9 mouse cellular contexts compared by ENCODE assay signal in genomic region chr7:110628611-110629354, GRCm38 (mm10). TPM values are rescaled to one million over a fixed set of nuclear protein-coding genes. Genes with fewer than 3 reads are reported as not detected.
A peak's percentile ranks its signal among the peaks of the same experiment; 100 is the strongest.
DNase-seq lines count a peak whose midpoint lies in the region; ATAC-seq and TF ChIP-seq lines count a peak whose summit lies in the region.
"Had no signal": no experiment of that assay in that cellular context is flagged by ENCODE, and none has a peak within 500 bp of the region (broad histone marks: within the 10 kb centered on the region; RNA-seq: fewer than 3 reads in every experiment).

No protein-coding gene starts in this region.

- under 1% methylated on average over 33 of the region's 33 CpGs for WGBS in embryonic facial prominence, embryonic 11.5 days
- WGBS in limb, embryonic 11.5 days = under 1% methylated on average over 33 of the region's 33 CpGs
- under 1% methylated on average over 33 of the region's 33 CpGs for WGBS in neural tube, embryonic 13.5 days

- TF ChIP-seq CTCF in E14TG2a.4 (conservative IDR thresholded peaks at IDR 0.05; ENCODE audit: low read length) = no peak

- no peak overlapping the region for H3K27ac ChIP-seq in embryonic facial prominence, embryonic 11.5 days (replicated peaks; ENCODE audit: low read depth, low read length)
- H3K27ac ChIP-seq in limb, embryonic 11.5 days (replicated peaks; ENCODE audit: low read depth, low read length) = no peak overlapping the region
- no peak overlapping the region for H3K27ac ChIP-seq in neural tube, embryonic 13.5 days (replicated peaks)

- H3K4me2 ChIP-seq in embryonic facial prominence, embryonic 11.5 days (ENCODE audit: low read depth, low read length) = peak overlapping the region; percentile 59
- H3K4me2 ChIP-seq in limb, embryonic 11.5 days (ENCODE audit: low read depth, severe bottlenecking) = peak overlapping the region; percentile 79
- H3K4me2 ChIP-seq in neural tube, embryonic 13.5 days = peak overlapping the region; percentile 72

- H3K9ac ChIP-seq in embryonic facial prominence, embryonic 11.5 days (replicated peaks; ENCODE audit: low read length) = peak overlapping the region; percentile 46
- H3K9ac ChIP-seq in limb, embryonic 11.5 days (ENCODE audit: low read length) = peak overlapping the region; percentile 27
- peak overlapping the region; percentile 69 for H3K9ac ChIP-seq in neural tube, embryonic 13.5 days

- intact Hi-C loops in heart, postnatal 36 days (cut with DNase I) = loop anchor here (2.0 kb wide), 2 partner anchors 14 to 44 kb away; partner anchors contain the start of gene Sbf2

- peaks cover 2% of the 10 kb centered on the region; the same call in 1 of the 2 replicates for H3K9me3 ChIP-seq in erythroblast, embryonic 14.5 days (ENCODE audit: control insufficient read depth, low read length)
- H3K9me3 ChIP-seq in E14TG2a.4 (ENCODE audit: low read length) = no peaks in the 10 kb centered on the region
- H3K9me3 ChIP-seq in embryonic facial prominence, embryonic 11.5 days (replicated peaks; ENCODE audit: control insufficient read depth, low read length) = no peaks in the 10 kb centered on the region
- H3K9me3 ChIP-seq in limb, embryonic 11.5 days (ENCODE audit: control insufficient read depth, low read length) = no peaks in the 10 kb centered on the region
- H3K9me3 ChIP-seq in neural tube, embryonic 13.5 days = no peaks in the 10 kb centered on the region

- peak; percentile 54 for DNase-seq in embryonic facial prominence, embryonic 11.5 days (ENCODE audit: low spot score)
- peak; percentile 66 to 70 for DNase-seq in heart, postnatal 36 days
- DNase-seq in limb, embryonic 11.5 days (ENCODE audit: low spot score) = peak; percentile 66
- DNase-seq in natural killer cell, adult 2 months (ENCODE audit: low spot score in 2 of 2) = no peak

- no peaks in the 10 kb centered on the region for H3K36me3 ChIP-seq in erythroblast, embryonic 14.5 days (ENCODE audit: control insufficient read depth)
- H3K36me3 ChIP-seq in E14TG2a.4 (ENCODE audit: insufficient read depth, low read length) = no peaks in the 10 kb centered on the region
- H3K36me3 ChIP-seq in embryonic facial prominence, embryonic 11.5 days (replicated peaks; ENCODE audit: control insufficient read depth, insufficient read depth, low read depth, low read length) = no peaks in the 10 kb centered on the region
- no peaks in the 10 kb centered on the region for H3K36me3 ChIP-seq in limb, embryonic 11.5 days (ENCODE audit: control insufficient read depth, insufficient read depth, low read length)
- no peaks in the 10 kb centered on the region for H3K36me3 ChIP-seq in neural tube, embryonic 13.5 days

- no peak for ATAC-seq in erythroblast, adult 5-6 weeks (replicated peaks; ENCODE audit: low FRiP score, poor library complexity, severe bottlenecking)
- ATAC-seq in embryonic facial prominence, embryonic 11.5 days (replicated peaks; ENCODE audit: insufficient number of reproducible peaks, low FRiP score, low TSS enrichment, low read depth) = 0 out of 2 replicates have a peak, but pooled peaks have one; percentile 31
- ATAC-seq in limb, embryonic 11.5 days (ENCODE audit: insufficient number of reproducible peaks, low FRiP score, low TSS enrichment, low read depth) = no peak
- no peak for ATAC-seq in neural tube, embryonic 13.5 days (ENCODE audit: low read depth)

- H3K4me3 ChIP-seq in erythroblast, embryonic 14.5 days (replicated peaks) = peak overlapping the region; percentile 23
- peak overlapping the region; percentile 76 for H3K4me3 ChIP-seq in E14TG2a.4 (replicated peaks; ENCODE audit: low read length)
- peak overlapping the region; percentile 34 for H3K4me3 ChIP-seq in embryonic facial prominence, embryonic 11.5 days (ENCODE audit: low read depth, low read length)
- peak overlapping the region; percentile 35 for H3K4me3 ChIP-seq in limb, embryonic 11.5 days (ENCODE audit: low read depth, low read length)
- H3K4me3 ChIP-seq in neural tube, embryonic 13.5 days = peak overlapping the region; percentile 43

- H3K4me1 ChIP-seq in erythroblast, embryonic 14.5 days (ENCODE audit: control insufficient read depth) = no peaks in the 10 kb centered on the region; the same call in 1 of the 2 replicates
- peaks cover 62% of the 10 kb centered on the region for H3K4me1 ChIP-seq in E14TG2a.4 (replicated peaks; ENCODE audit: low read depth, low read length)
- peaks cover 12% of the 10 kb centered on the region for H3K4me1 ChIP-seq in embryonic facial prominence, embryonic 11.5 days (ENCODE audit: control insufficient read depth, insufficient read depth, low read length)
- H3K4me1 ChIP-seq in limb, embryonic 11.5 days (ENCODE audit: control insufficient read depth, insufficient read depth, low read length) = peaks cover 10% of the 10 kb centered on the region
- H3K4me1 ChIP-seq in neural tube, embryonic 13.5 days (replicated peaks) = peaks cover 48% of the 10 kb centered on the region

- peaks cover 79% of the 10 kb centered on the region for H3K27me3 ChIP-seq in erythroblast, embryonic 14.5 days (ENCODE audit: control insufficient read depth)
- peaks cover 87% of the 10 kb centered on the region for H3K27me3 ChIP-seq in E14TG2a.4 (ENCODE audit: insufficient read depth, low read length)
- H3K27me3 ChIP-seq in embryonic facial prominence, embryonic 11.5 days (ENCODE audit: control insufficient read depth, insufficient read depth, low read length) = peaks cover 46% of the 10 kb centered on the region
- H3K27me3 ChIP-seq in limb, embryonic 11.5 days (ENCODE audit: control insufficient read depth, insufficient read depth, low read length) = peaks cover 50% of the 10 kb centered on the region
- H3K27me3 ChIP-seq in neural tube, embryonic 13.5 days = peaks cover 81% of the 10 kb centered on the region

RNA-seq across cellular contexts. Expression of gene Adm, which starts 1.3 kb away (rescaled TPM):
- polyA plus RNA-seq in erythroblast, embryonic 14.5 days (2012) = not detected in 2 replicates
- total RNA-seq in erythroblast, adult 5-6 weeks (2015; ENCODE audit: low replicate concordance) = not detected in 2 replicates
- not detected in 2 replicates for total RNA-seq in erythroblast, adult 5-6 weeks (2017; ENCODE audit: low replicate concordance)
- 1.5 and 2.0 TPM in 2 replicates for polyA plus RNA-seq in embryonic facial prominence, embryonic 11.5 days (2014; fragmentation: Nextera tagmentation; extraction: Ambion mirVana)
- total RNA-seq in heart, postnatal 36 days (2021) = 10 to 100 TPM in 1 of 2 experiments, 1 to 10 TPM in 1; 8.3 to 10.2 TPM
- 1.4 and 1.7 TPM in 2 replicates for polyA plus RNA-seq in limb, embryonic 11.5 days (2014; fragmentation: Nextera tagmentation; extraction: Ambion mirVana)
- polyA plus RNA-seq in neural tube, embryonic 13.5 days (2015; fragmentation: Nextera tagmentation; extraction: Ambion mirVana) = 2.7 and 4.8 TPM in 2 replicates
- total RNA-seq: MEL had no signal

RNA-seq across cellular contexts. Expression of gene Sbf2, which starts 14.1 kb away (rescaled TPM):
- polyA plus RNA-seq in erythroblast, embryonic 14.5 days (2012) = 0.05 TPM in 1 of 2 replicates, not detected in the other
- 2.1 and 2.3 TPM in 2 replicates for total RNA-seq in erythroblast, adult 5-6 weeks (2015; ENCODE audit: low replicate concordance)
- 1.8 and 3.9 TPM in 2 replicates for total RNA-seq in erythroblast, adult 5-6 weeks (2017; ENCODE audit: low replicate concordance)
- polyA plus RNA-seq in embryonic facial prominence, embryonic 11.5 days (2014; fragmentation: Nextera tagmentation; extraction: Ambion mirVana) = 25.2 and 25.4 TPM in 2 replicates
- total RNA-seq in heart, postnatal 36 days (2021) = 10 to 100 TPM; 52.6 to 54.1 TPM
- 28.7 and 31.4 TPM in 2 replicates for polyA plus RNA-seq in limb, embryonic 11.5 days (2014; fragmentation: Nextera tagmentation; extraction: Ambion mirVana)
- 47.4 and 48.5 TPM in 2 replicates for polyA plus RNA-seq in neural tube, embryonic 13.5 days (2015; fragmentation: Nextera tagmentation; extraction: Ambion mirVana)

Comparison
In these comparisons a context has a peak if more than half of its experiments do, and no peak if none do; other contexts are left out.
1. H3K4me3 ChIP-seq: peak in every context shown above with its lines; median percentile 76 in E14TG2a.4; 43 in neural tube, embryonic 13.5 days; 35 in limb, embryonic 11.5 days; 34 in embryonic facial prominence, embryonic 11.5 days; 23 in erythroblast, embryonic 14.5 days.
2. DNase-seq: peak in embryonic facial prominence, embryonic 11.5 days (single experiment), heart, postnatal 36 days (2 of 2) and limb, embryonic 11.5 days (single experiment); none in natural killer cell, adult 2 months (0 of 2).
3. RNA of gene Sbf2, which starts 14.1 kb away (polyA plus RNA-seq): 47.4 to 48.5 TPM in neural tube, embryonic 13.5 days, 28.7 to 31.4 TPM in limb, embryonic 11.5 days and 25.2 to 25.4 TPM in embryonic facial prominence, embryonic 11.5 days; 0.05 TPM in erythroblast, embryonic 14.5 days; every median in the first group is over 10 times any median in the second.
4. Peak in every context shown above with its lines, with median percentiles within 50 percentile points of each other: H3K4me2 ChIP-seq and H3K9ac ChIP-seq.